Mouse (Mus musculus) embryo, embryonic 10 days (tissue): Measurements from ENCODE around the gene Trmt2b.
"Not testable (repeated sequence)": the region's sequence is repeated elsewhere in the genome, so short reads cannot be mapped to it uniquely, and the experiment has no call there.

ENCODE experiments used
- DNase-seq: peaks from one replicate; pipeline ENCODE4 v3.0.0-alpha.2; 2015; ENCODE audit warnings: low spot score

Gene Trmt2b

GRCm38 (mm10) chrX:134218161-134218560, 58.6 kb downstream of the Trmt2b start:
- no peak for DNase-seq

DNA sequence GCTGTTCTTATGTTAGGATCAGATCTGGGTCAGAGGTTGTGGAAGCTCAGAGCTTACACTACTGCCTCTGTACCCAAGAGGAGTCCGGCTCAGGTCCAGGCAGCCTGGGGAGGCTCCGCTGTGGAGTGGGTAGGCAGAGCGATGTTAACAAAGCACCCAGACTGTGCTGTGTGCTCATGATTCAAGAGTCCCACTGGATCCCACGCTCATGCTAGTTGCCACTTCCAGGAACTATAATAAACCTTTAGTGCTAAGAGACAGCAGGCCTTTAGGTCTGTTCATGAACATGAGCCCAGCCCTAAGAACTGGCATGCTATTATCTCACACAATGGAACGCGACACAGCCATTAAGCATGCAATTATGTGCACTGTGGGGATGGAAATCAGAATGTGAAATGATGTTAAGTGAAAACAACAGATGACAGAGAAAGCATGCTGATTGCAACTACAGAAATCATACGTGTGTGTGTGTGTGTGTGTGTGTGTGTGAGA, 65.6 kb downstream of the Trmt2b start:
- DNase-seq, result no peak

DNA sequence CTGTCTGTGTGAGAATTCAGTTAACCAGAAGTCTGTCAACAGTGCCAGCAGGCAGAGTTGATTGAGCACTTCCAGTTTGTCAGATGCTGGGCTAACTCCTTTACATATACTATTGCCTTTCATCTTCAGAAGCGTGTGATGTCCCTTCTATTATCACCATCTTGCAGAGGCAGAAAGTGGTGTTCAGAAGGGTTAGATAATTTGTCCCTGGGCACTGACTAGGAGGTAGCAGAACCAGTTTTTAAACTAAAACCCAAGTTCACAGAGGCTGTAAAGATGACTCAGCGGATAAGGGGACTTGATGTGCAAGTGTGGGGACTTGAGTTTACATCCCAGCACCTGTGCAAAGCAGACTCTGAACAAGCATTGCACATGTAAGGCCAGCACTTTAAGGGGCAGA, 68.3 kb downstream of the Trmt2b start:
- DNase-seq, result no peak

DNA sequence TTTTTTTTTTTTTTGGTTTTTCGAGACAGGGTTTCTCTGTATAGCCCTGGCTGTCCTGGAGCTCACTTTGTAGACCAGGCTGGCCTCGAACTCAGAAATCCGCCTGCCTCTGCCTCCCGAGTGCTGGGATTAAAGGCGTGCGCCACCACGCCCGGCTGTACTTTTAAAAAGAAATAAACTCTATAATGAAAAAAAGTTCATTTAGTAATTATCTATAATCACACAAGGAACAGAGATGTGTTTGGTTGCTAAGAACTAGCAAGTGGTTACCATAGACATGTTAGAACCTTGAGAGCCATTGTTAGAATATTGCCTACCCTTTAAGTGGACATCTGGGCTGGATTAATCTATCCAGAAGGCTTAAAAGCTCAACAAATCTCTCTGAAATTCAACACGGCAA, 89.6 kb downstream of the Trmt2b start, which contains the start of gene Arl13a:
Arl13a (plus strand) TSS at position 301 of the 400 bp plus-strand sequence.
- DNase-seq, result not testable (repeated sequence)

DNA sequence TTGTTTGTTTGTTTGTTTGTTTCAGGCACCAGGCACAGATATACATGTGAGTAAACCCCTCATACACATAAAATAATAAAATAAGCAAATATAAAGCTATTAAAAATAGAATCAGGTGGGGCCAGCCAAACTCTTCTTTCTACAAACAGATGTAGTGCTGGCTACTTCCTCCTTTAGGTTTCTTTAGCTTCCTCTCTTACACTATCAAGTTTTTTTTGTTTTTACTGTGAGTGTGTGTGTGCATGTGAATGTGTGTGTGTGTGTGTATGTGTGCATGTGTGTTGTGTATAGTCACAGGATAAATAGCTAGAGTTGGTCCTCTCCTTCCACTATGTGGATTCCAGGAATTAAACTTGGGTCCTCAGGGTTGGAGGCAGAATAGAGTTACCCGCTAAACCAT, 102.1 kb downstream of the Trmt2b start:
- DNase-seq, result no peak
